Mouse (Mus musculus): ENCODE data around the gene Ptgfrn. TPM values are rescaled to one million over a fixed set of nuclear protein-coding genes. Genes with fewer than 3 reads are reported as not detected.

The Ptgfrn gene
- polyA plus RNA-seq, 1 experiment from 2014 or later: 5.1 TPM

DNA sequence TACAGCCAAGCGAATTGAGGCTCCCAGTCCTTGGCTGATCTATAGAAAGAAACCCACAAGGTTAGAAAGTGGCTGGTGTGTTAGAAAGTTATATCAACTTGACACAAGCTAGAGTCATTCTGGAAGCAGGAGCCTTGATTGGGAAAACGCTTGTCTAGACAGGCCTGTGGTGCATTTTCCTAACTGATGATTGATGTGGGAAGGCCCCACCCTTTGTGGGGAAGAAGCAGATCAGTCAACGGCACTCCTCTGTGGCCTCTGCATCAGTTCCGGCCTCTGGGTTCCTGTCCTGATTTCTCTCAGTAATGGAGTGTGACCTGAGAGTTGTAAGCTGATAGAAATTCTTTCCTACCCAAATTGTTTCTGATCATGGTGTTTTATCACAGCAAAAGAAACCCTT, 76.4 kb downstream of the Ptgfrn start:
- Histone ChIP-seq H3K9me3 (no peaks in the 10 kb centered on the region), H3K4me3 (no peak overlapping the region), H3K4me1 (peaks cover 48% of the 10 kb centered on the region), H3K4me2 (no peak overlapping the region), H3K9ac (peak overlapping the region; percentile 28; the same call in 1 of the 2 replicates), H3K27ac (replicated peaks) (no peak overlapping the region), H3K27me3 (replicated peaks) (no peaks in the 10 kb centered on the region), H3K36me3 (peaks cover 3% of the 10 kb centered on the region; the same call in 1 of the 2 replicates)
- WGBS: 35% methylated on average over 4 of the region's 4 CpGs
- ATAC-seq (ENCODE audit: extremely low read depth, insufficient number of reproducible peaks, low FRiP score, low TSS enrichment): no peak

DNA sequence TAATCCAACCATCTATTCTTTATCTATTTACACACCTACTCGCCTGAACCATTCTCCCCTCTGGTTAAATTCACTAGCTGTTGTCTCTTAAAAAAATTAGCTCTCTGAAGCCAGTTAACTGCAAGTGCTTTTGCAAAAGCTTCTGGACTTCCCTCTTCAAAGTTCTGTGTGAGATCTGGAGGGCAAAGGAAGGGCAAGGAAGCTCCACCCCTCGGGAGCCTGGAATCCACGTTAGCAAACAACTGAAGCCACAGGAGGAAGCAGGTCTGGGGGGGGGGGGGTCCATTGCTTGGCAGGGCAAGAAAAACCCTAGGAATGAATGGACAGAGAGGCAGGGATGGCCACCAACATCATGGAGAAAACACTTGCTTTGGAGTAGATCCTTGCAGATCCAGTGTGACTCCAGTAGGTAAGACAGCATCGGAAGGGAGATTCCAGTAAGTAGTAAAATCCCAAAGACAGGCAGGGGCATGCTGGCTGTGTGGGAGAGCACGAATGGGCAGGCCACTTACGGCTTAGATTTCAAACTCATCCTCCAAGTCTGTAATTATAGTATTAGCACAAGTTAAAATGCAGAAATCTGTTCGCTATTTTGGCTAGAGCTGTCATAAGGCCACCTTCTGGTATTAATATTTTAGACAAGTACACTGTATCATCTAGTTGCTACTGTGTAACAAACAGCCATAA, 78.5 kb downstream of the Ptgfrn start:
- Histone ChIP-seq H3K4me1 (peaks cover 50% of the 10 kb centered on the region), H3K27me3 (replicated peaks) (no peaks in the 10 kb centered on the region), H3K27ac (replicated peaks) (peak overlapping the region; percentile 51), H3K4me3 (no peak overlapping the region), H3K4me2 (0 out of 2 replicates have a peak overlapping the region, but pooled peaks have one; percentile 1), H3K9me3 (no peaks in the 10 kb centered on the region), H3K36me3 (no peaks in the 10 kb centered on the region), H3K9ac (peak overlapping the region; percentile 26; the same call in 1 of the 2 replicates)
- ATAC-seq (ENCODE audit: extremely low read depth, insufficient number of reproducible peaks, low FRiP score, low TSS enrichment): no peak
- WGBS: 49% methylated on average over 7 of the region's 7 CpGs

DNA sequence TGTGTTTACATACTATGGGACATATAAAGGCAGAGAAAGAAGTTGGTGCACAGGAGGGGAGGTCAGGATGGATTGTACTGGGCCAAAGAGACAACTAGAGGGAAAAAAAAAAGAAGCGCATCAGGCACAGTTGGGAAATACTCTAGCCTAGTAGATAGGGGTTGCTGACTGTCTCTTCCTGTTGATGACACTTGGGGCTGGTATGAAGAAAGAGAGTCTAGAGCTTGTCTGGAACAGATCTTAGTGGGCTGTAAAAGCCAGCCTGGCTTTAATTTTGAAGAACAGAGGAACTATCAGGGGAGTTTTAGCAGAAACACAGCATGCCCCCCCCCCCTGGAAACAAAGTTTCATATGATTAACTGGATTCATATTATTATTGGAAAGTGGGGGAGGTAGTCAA, 79.4 kb downstream of the Ptgfrn start:
- H3K27me3 ChIP-seq (replicated peaks): no peaks in the 10 kb centered on the region
- H3K4me1 ChIP-seq: peaks cover 50% of the 10 kb centered on the region
- ATAC-seq (ENCODE audit: extremely low read depth, insufficient number of reproducible peaks, low FRiP score, low TSS enrichment): no peak
- no peak overlapping the region for H3K9ac ChIP-seq
- H3K36me3 ChIP-seq: no peaks in the 10 kb centered on the region
- no peak overlapping the region for H3K4me3 ChIP-seq
- no peak overlapping the region for H3K4me2 ChIP-seq
- no peaks in the 10 kb centered on the region for H3K9me3 ChIP-seq
- no peak overlapping the region for H3K27ac ChIP-seq (replicated peaks)
- WGBS: 96% methylated on average over 1 of the region's 1 CpGs

DNA sequence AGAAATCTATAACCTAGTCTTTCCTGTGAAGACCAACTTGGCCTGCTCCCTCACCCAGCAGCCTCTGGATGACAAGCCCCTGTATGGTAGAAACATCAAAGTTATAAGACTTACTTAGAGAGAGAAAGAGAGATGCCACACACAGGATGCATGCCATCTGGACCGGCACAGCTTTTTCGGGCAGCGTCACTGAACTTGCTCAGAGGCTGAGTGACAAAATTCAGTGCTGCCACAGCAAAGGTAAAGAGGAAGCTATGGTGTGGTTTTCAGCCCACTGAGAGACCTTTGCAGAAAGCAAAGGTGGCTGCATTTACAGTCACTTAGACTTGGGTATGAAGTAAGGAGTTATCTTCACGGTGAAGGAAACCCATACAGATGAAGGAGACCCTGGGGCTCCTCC, 80.7 kb downstream of the Ptgfrn start, which contains the start of gene Cd101:
Gene Cd101, minus strand, starts transcription at position 218 of the 400 bp plus-strand sequence.
- peaks cover 52% of the 10 kb centered on the region for H3K4me1 ChIP-seq
- H3K27ac ChIP-seq (replicated peaks): no peak within 1 kb of the TSS
- H3K4me3 ChIP-seq: no peak within 1 kb of the TSS
- H3K27me3 ChIP-seq (replicated peaks): no peaks in the 10 kb centered on the region
- no peak within 1 kb of the TSS for H3K4me2 ChIP-seq
- 80% methylated on average over 4 of the region's 4 CpGs for WGBS
- no peaks in the 10 kb centered on the region for H3K36me3 ChIP-seq
- no peaks in the 10 kb centered on the region for H3K9me3 ChIP-seq
- ATAC-seq (ENCODE audit: extremely low read depth, insufficient number of reproducible peaks, low FRiP score, low TSS enrichment): no peak
- no peak within 1 kb of the TSS for H3K9ac ChIP-seq

DNA sequence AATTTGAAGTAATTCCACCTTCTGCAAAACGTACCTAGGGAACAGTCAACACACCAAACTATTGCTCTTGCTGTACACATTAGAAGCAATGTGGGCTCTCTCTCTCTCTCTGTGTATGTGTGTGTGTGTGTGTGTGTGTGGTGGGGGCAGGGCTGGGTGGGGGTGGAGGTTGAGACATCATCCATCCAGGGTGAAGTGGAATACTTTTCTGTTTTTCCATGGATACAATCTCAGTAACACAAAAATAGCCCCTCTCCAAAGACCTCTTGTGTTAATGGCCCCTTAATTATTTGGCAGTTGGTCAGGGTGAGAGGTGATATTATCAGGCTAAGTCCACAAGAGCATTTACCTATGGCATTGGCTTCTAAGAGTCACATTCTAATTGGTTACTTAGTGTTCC, 83.3 kb downstream of the Ptgfrn start:
- 35% methylated on average over 1 of the region's 1 CpGs for WGBS
- Histone ChIP-seq H3K9me3 (no peaks in the 10 kb centered on the region), H3K27ac (replicated peaks) (peak overlapping the region; percentile 70), H3K9ac (no peak overlapping the region), H3K27me3 (replicated peaks) (no peaks in the 10 kb centered on the region), H3K36me3 (no peaks in the 10 kb centered on the region), H3K4me1 (peaks cover 33% of the 10 kb centered on the region), H3K4me3 (no peak overlapping the region), H3K4me2 (peak overlapping the region; percentile 29; the same call in 1 of the 2 replicates)
- peak; percentile 54; the same call in 1 of the 2 replicates for ATAC-seq (ENCODE audit: extremely low read depth, insufficient number of reproducible peaks, low FRiP score, low TSS enrichment)

DNA sequence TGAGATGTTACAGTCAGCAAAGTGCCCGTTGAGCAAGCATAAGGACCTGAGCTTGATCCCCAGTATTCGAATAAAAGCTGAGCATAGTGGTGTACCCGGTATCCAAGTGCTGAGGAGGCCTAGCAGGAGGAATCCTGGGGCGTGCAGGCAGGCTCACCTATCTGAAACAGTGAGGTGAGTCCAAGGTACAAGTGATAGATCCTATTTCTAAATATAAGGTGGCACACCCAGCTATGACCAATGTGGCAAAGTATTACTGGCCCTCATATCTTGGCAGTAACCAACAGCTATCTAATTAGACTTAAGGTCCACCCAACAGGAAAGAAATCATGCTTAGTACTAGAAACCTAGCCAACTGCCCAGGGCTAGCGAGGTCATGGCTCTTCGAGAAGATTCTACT, 87.1 kb downstream of the Ptgfrn start:
- H3K4me1 ChIP-seq: peaks cover 30% of the 10 kb centered on the region
- no peaks in the 10 kb centered on the region for H3K27me3 ChIP-seq (replicated peaks)
- ATAC-seq (ENCODE audit: extremely low read depth, insufficient number of reproducible peaks, low FRiP score, low TSS enrichment): no peak
- 83% methylated on average over 6 of the region's 6 CpGs for WGBS
- H3K9ac ChIP-seq: no peak overlapping the region
- no peak overlapping the region for H3K27ac ChIP-seq (replicated peaks)
- H3K9me3 ChIP-seq: no peaks in the 10 kb centered on the region
- no peaks in the 10 kb centered on the region for H3K36me3 ChIP-seq
- H3K4me3 ChIP-seq: no peak overlapping the region
- H3K4me2 ChIP-seq: no peak overlapping the region

DNA sequence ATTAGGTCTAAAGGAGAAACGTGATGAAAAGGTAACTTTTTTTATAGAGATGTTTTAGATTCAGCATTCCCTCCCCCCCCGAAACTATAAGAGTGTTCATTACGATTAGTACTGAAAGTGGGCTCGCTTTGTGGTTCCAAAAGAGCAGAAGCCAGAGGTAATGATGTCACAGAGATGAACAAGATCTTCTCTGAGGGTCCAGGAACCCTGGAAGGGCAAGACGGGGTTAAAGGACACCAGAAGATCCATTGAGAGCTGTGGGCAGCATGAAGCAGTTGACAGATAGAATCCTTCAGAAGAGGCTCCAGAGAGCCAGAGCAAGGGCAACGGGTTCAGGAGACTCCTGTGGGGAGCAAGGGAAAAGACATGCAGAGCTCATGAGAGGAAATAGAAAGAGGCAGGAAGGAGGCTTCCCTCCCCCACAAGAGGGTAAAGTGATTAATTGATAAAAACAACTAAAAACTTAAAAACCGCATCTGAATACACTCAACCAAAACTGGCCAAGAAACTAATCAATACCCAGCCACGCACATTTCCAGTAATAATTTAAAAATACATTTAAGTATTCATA, 88.5 kb downstream of the Ptgfrn start:
- peaks cover 21% of the 10 kb centered on the region for H3K4me1 ChIP-seq
- 63% methylated on average over 8 of the region's 8 CpGs for WGBS
- no peaks in the 10 kb centered on the region for H3K9me3 ChIP-seq
- no peak for ATAC-seq (ENCODE audit: extremely low read depth, insufficient number of reproducible peaks, low FRiP score, low TSS enrichment)
- no peak overlapping the region for H3K9ac ChIP-seq
- no peak overlapping the region for H3K4me3 ChIP-seq
- no peak overlapping the region for H3K4me2 ChIP-seq
- no peaks in the 10 kb centered on the region for H3K36me3 ChIP-seq
- no peak overlapping the region for H3K27ac ChIP-seq (replicated peaks)
- H3K27me3 ChIP-seq (replicated peaks): no peaks in the 10 kb centered on the region

DNA sequence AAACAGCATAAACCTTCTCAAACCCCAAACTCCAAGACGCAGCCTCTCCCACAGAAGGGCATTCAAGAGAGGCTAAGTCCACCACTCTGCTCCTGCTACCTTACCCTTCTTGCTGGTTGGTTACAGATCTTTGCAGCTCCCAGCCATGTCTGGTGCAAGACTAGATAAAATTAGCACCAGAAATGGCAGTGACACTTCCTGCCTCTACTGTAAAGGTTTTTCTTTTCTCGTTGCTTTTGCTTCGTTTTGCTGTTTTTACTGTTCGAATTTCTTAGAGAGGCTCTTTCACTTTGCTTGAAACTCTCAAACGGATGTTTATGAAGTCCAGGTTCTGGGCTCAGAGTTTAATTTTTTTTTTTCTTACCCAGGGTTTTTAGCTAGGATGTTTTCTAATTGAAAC, 89.0 kb downstream of the Ptgfrn start:
- 65% methylated on average over 5 of the region's 5 CpGs for WGBS
- H3K4me1 ChIP-seq: peaks cover 19% of the 10 kb centered on the region
- H3K9ac ChIP-seq: no peak overlapping the region
- H3K4me3 ChIP-seq: no peak overlapping the region
- no peaks in the 10 kb centered on the region for H3K36me3 ChIP-seq
- no peaks in the 10 kb centered on the region for H3K27me3 ChIP-seq (replicated peaks)
- no peak overlapping the region for H3K27ac ChIP-seq (replicated peaks)
- no peak overlapping the region for H3K4me2 ChIP-seq
- H3K9me3 ChIP-seq: no peaks in the 10 kb centered on the region
- ATAC-seq (ENCODE audit: extremely low read depth, insufficient number of reproducible peaks, low FRiP score, low TSS enrichment): no peak

DNA sequence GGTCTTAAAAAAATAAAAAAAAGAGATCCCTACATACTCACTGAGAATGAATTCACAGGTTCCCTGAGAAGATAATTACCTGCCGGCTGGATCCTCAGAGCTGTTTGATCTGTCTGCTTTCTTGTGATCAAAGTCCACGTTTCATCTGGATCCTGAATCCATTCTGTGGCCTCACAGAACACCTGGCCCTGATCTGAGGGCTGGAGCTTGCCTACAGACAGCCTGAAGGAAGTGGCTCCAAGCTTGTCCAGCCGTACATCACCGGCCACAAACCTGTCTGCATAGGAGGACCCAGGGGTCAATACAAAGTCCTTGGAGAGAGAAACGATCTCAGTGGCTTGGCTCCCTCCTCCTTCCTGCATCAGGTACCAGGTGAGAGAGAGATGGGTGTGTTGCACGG, 91.6 kb downstream of the Ptgfrn start:
- H3K27ac ChIP-seq (replicated peaks): no peak overlapping the region
- H3K4me2 ChIP-seq: no peak overlapping the region
- H3K9ac ChIP-seq: no peak overlapping the region
- H3K27me3 ChIP-seq (replicated peaks): no peaks in the 10 kb centered on the region
- no peak overlapping the region for H3K4me3 ChIP-seq
- no peaks in the 10 kb centered on the region for H3K9me3 ChIP-seq
- WGBS: 80% methylated on average over 6 of the region's 6 CpGs
- ATAC-seq (ENCODE audit: extremely low read depth, insufficient number of reproducible peaks, low FRiP score, low TSS enrichment): no peak
- H3K4me1 ChIP-seq: peaks cover 33% of the 10 kb centered on the region
- no peaks in the 10 kb centered on the region for H3K36me3 ChIP-seq

DNA sequence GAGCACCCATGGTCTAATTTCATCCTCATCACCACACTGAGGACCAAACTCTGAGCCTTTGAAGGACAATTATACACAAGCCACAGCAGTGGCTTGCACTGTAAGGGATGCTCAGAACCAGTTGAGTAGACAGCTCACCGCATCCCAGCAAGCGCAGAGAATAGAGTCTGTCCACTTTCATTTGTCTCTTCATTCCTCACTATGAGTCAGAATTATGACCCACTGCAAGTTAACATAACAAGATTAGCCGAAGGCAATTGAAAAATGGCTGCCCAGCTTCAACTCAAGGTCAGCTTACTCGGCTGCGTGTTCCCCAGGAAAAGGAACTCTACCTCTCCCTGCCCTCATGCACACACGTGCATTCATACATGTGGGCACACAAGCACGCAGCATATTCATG, 94.0 kb downstream of the Ptgfrn start:
- H3K4me3 ChIP-seq: no peak overlapping the region
- ATAC-seq (ENCODE audit: extremely low read depth, insufficient number of reproducible peaks, low FRiP score, low TSS enrichment): no peak
- H3K27ac ChIP-seq (replicated peaks): no peak overlapping the region
- H3K27me3 ChIP-seq (replicated peaks): no peaks in the 10 kb centered on the region
- H3K9me3 ChIP-seq: no peaks in the 10 kb centered on the region
- H3K36me3 ChIP-seq: no peaks in the 10 kb centered on the region
- WGBS: 82% methylated on average over 7 of the region's 7 CpGs
- no peak overlapping the region for H3K4me2 ChIP-seq
- peaks cover 39% of the 10 kb centered on the region for H3K4me1 ChIP-seq
- H3K9ac ChIP-seq: no peak overlapping the region

DNA sequence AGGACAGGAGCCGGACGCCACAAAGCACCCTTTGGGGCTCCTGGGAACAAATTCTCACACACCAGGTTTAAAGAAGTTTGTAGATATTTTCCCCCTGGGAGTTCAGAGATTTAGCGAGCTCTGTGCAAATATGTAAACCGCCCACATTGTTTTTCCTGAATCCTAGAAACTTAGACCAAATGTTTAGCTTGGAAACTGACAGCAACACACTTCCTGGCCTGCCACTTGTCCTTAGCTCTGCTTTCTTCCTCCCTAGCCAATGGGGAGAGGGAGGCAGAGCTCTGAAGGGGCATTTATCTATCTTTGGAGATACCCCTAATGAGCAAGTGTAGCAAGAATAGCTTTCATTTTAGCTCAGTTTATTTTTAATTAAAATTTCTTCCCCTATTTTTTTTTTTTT, 94.8 kb downstream of the Ptgfrn start:
- Histone ChIP-seq H3K9me3 (no peaks in the 10 kb centered on the region), H3K4me1 (peaks cover 34% of the 10 kb centered on the region), H3K4me2 (peak overlapping the region; percentile 33), H3K9ac (peak overlapping the region; percentile 40; the same call in 1 of the 2 replicates), H3K36me3 (no peaks in the 10 kb centered on the region), H3K27ac (replicated peaks) (peak overlapping the region; percentile 66), H3K27me3 (replicated peaks) (no peaks in the 10 kb centered on the region), H3K4me3 (no peak overlapping the region)
- WGBS: 42% methylated on average over 4 of the region's 4 CpGs
- ATAC-seq (ENCODE audit: extremely low read depth, insufficient number of reproducible peaks, low FRiP score, low TSS enrichment): no peak

DNA sequence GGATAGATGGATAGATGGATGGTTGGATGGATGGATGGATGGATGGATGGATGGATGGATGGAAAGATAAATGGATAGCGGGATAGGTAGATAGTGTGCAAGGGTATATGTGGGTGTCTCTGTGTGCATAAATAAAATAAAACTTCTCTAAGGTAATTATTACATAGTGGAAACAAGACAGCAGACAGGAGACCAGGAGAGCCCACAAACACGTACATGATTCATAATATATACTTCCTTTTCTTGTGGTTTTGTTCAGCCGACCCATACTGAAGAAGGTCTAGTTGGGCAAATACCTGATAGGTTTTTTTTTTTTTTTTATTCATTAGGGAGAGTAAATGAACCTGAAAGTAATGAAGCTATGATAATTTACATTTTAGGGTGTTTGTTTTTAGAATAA, 96.5 kb downstream of the Ptgfrn start:
- H3K27ac ChIP-seq (replicated peaks): no peak overlapping the region
- H3K27me3 ChIP-seq (replicated peaks): no peaks in the 10 kb centered on the region
- peaks cover 34% of the 10 kb centered on the region for H3K4me1 ChIP-seq
- no peak overlapping the region for H3K4me2 ChIP-seq
- ATAC-seq (ENCODE audit: extremely low read depth, insufficient number of reproducible peaks, low FRiP score, low TSS enrichment): no peak
- 79% methylated on average over 3 of the region's 3 CpGs for WGBS
- H3K9ac ChIP-seq: no peak overlapping the region
- no peak overlapping the region for H3K4me3 ChIP-seq
- no peaks in the 10 kb centered on the region for H3K9me3 ChIP-seq
- no peaks in the 10 kb centered on the region for H3K36me3 ChIP-seq

Data from heart, embryonic 13.5 days (tissue).